ENCODE assay signal across 11 mouse cellular contexts in genomic region chr5:44553765-44554352, GRCm38 (mm10).
A peak's percentile ranks its signal among the peaks of the same experiment; 100 is the strongest.
DNase-seq lines count a peak whose midpoint lies in the region; ATAC-seq lines count a peak whose summit lies in the region.
"Had no signal": no experiment of that assay in that cellular context is flagged by ENCODE, and none has a peak within 500 bp of the region (broad histone marks: within the 10 kb centered on the region; RNA-seq: fewer than 3 reads in every experiment).

No protein-coding gene starts in this region.

- WGBS in heart, embryonic 11.5 days (ENCODE audit: insufficient replicate concordance), result 70% methylated on average over 11 of the region's 11 CpGs
- WGBS in embryonic facial prominence, embryonic 11.5 days, result 51% methylated on average over 11 of the region's 11 CpGs
- WGBS in intestine, embryonic 16.5 days, result 73% methylated on average over 11 of the region's 11 CpGs

- no peak overlapping the region for H3K27ac ChIP-seq in heart, embryonic 11.5 days (ENCODE audit: low read depth, low read length)
- H3K27ac ChIP-seq in embryonic facial prominence, embryonic 11.5 days (replicated peaks; ENCODE audit: low read depth, low read length), result no peak overlapping the region
- H3K27ac ChIP-seq in intestine, embryonic 16.5 days (ENCODE audit: low read length), result no peak overlapping the region

- H3K4me3 ChIP-seq in heart, embryonic 11.5 days (ENCODE audit: low read depth, low read length), result no peak overlapping the region
- H3K4me3 ChIP-seq in embryonic facial prominence, embryonic 11.5 days (ENCODE audit: low read depth, low read length), result no peak overlapping the region
- no peak overlapping the region for H3K4me3 ChIP-seq in intestine, embryonic 16.5 days (ENCODE audit: low read length)

- no peak for ATAC-seq in heart, embryonic 11.5 days (replicated peaks; ENCODE audit: insufficient number of reproducible peaks, low FRiP score, low TSS enrichment)
- no peak for ATAC-seq in embryonic facial prominence, embryonic 11.5 days (replicated peaks; ENCODE audit: insufficient number of reproducible peaks, low FRiP score, low TSS enrichment, low read depth)
- ATAC-seq in intestine, embryonic 16.5 days, result no peak
- ATAC-seq: forebrain, embryonic 16.5 days; Patski had no signal

- peak; percentile 90 for DNase-seq in heart, adult 11 months
- peak; percentile 35 for DNase-seq in R1 (ENCODE audit: low read depth, low spot score)
- peak; percentile 39 for DNase-seq in embryonic facial prominence, embryonic 11.5 days (ENCODE audit: low spot score)
- DNase-seq in kidney, postnatal 14 days, result peak; percentile 67
- DNase-seq in T-cell, adult 2 months (ENCODE audit: low spot score), result no peak
- DNase-seq in frontal cortex, postnatal 10 days (ENCODE audit: low spot score in 2 of 2), result no peak
- DNase-seq: retina, postnatal 1 day had no signal

- H3K4me1 ChIP-seq in heart, embryonic 11.5 days (ENCODE audit: control insufficient read depth, insufficient read depth, low read length), result no peaks in the 10 kb centered on the region
- H3K4me1 ChIP-seq in embryonic facial prominence, embryonic 11.5 days (ENCODE audit: control insufficient read depth, insufficient read depth, low read length), result no peaks in the 10 kb centered on the region
- 0 out of 2 replicates have a peak, but pooled peaks cover 3% of the 10 kb centered on the region for H3K4me1 ChIP-seq in intestine, embryonic 16.5 days (ENCODE audit: control insufficient read depth, insufficient read depth, low read length)

- H3K27me3 ChIP-seq in heart, embryonic 11.5 days (ENCODE audit: control insufficient read depth, insufficient read depth, low read length), result no peaks in the 10 kb centered on the region
- no peaks in the 10 kb centered on the region for H3K27me3 ChIP-seq in embryonic facial prominence, embryonic 11.5 days (ENCODE audit: control insufficient read depth, insufficient read depth, low read length)
- H3K27me3 ChIP-seq in intestine, embryonic 16.5 days (replicated peaks; ENCODE audit: control insufficient read depth, insufficient read depth, low read length), result no peaks in the 10 kb centered on the region

- no peaks in the 10 kb centered on the region for H3K36me3 ChIP-seq in heart, embryonic 11.5 days (ENCODE audit: control insufficient read depth, insufficient read depth, low read length)
- no peaks in the 10 kb centered on the region for H3K36me3 ChIP-seq in embryonic facial prominence, embryonic 11.5 days (replicated peaks; ENCODE audit: control insufficient read depth, insufficient read depth, low read depth, low read length)
- H3K36me3 ChIP-seq in intestine, embryonic 16.5 days (ENCODE audit: control insufficient read depth, insufficient read depth, low read length), result no peaks in the 10 kb centered on the region

- no peak overlapping the region for H3K4me2 ChIP-seq in heart, embryonic 11.5 days
- no peak overlapping the region for H3K4me2 ChIP-seq in embryonic facial prominence, embryonic 11.5 days (ENCODE audit: low read depth, low read length)
- no peak overlapping the region for H3K4me2 ChIP-seq in intestine, embryonic 16.5 days (ENCODE audit: low read depth, low read length)

- no peaks in the 10 kb centered on the region for H3K9me3 ChIP-seq in heart, embryonic 11.5 days (replicated peaks; ENCODE audit: control insufficient read depth, low read length)
- no peaks in the 10 kb centered on the region for H3K9me3 ChIP-seq in embryonic facial prominence, embryonic 11.5 days (replicated peaks; ENCODE audit: control insufficient read depth, low read length)
- no peaks in the 10 kb centered on the region for H3K9me3 ChIP-seq in intestine, embryonic 16.5 days (ENCODE audit: control insufficient read depth, low read length)

- no peak overlapping the region for H3K9ac ChIP-seq in heart, embryonic 11.5 days (ENCODE audit: low read depth, low read length)
- H3K9ac ChIP-seq in embryonic facial prominence, embryonic 11.5 days (replicated peaks; ENCODE audit: low read length), result no peak overlapping the region
- H3K9ac ChIP-seq in intestine, embryonic 16.5 days (ENCODE audit: low read depth, low read length), result no peak overlapping the region

Comparison
In these comparisons a context has a peak if more than half of its experiments do, and no peak if none do; other contexts are left out.
1. DNase-seq: peak in heart, adult 11 months (single experiment), R1 (single experiment), embryonic facial prominence, embryonic 11.5 days (single experiment) and kidney, postnatal 14 days (single experiment); none in T-cell, adult 2 months (single experiment) and frontal cortex, postnatal 10 days (0 of 2).